Mouse (Mus musculus) neutrophil, adult 65 days (primary cell): ENCODE measurements around the gene Pou6f1. TPM values are rescaled to one million over a fixed set of nuclear protein-coding genes. Genes with fewer than 3 reads are reported as not detected.

ENCODE experiments used
- total RNA-seq: library from RNA; stranded (reverse); gene quantifications from 2 replicates; pipeline ENCODE4 v1.2.4, GENCODE M21; 2023

Pou6f1 gene
- total RNA-seq: 0.76 and 1.1 TPM in 2 replicates

DNA sequence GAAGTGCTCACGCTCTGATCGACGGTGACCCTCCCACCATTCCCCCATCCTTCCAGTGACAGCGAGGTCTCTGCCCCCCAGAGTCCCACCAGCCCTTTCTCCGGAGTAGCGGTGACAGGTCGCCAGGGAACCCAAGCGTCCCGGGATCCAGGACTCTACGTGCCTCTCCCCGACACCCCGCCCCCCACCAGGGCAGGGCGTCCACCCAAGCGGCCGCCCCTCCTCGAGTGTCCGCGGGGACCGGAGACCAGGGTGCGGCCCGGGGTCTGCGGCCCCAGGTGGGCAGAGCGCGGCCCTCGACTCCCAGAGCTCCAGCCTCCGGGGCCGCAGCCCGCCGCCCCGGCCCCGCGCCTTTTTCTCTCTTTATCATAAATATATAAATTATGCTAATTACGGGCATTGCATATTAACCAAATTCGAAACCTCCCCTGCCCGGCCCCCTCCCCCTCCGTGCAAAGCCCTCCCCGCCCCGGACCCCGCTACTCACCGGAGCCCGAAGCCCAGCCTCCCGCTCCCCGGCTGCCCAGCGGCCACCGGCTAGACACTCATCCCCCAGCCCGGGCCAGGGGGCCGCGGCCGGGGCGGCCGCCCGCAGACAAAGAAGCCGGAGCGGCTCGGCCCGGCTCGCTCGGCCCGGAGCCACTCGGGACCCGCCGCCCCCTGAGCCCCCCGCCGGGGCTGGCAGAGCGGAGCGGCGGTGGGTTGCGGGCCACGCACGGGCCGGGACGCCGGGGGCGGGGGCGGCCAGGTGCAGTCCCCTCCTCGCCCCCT, at the start of gene Pou6f1:
Gene Pou6f1 (minus strand): TSS at position 709 of the 771 bp plus-strand sequence.

GRCm38 (mm10) chr15:100636700-100637501, 37.1 kb upstream of the Pou6f1 start, which contains the start of gene Smagp:
Gene Smagp (minus strand): TSS chr15:100636940.

GRCm38 (mm10) chr15:100614996-100615824, 15.4 kb upstream of the Pou6f1 start, which contains the start of gene Dazap2:
Gene Dazap2 (plus strand): TSS chr15:100615349.

GRCm38 (mm10) chr15:100551326-100552307, 48.2 kb downstream of the Pou6f1 start, which contains the start of gene Tfcp2:
Gene Tfcp2 (minus strand): TSS chr15:100552008.

Other genes with a start within 250 kb of the Pou6f1 start
- not detected in 2 replicates for gene Methig1, start 246.8 kb downstream of the Pou6f1 start, total RNA-seq
- 0.70 and 1.5 TPM in 2 replicates for gene Mettl7a2, start 246.8 kb downstream of the Pou6f1 start, total RNA-seq
- gene Higd1c, start 235.4 kb downstream of the Pou6f1 start, total RNA-seq: not detected in 2 replicates
- not detected in 2 replicates for gene Gm5475, start 177.8 kb downstream of the Pou6f1 start, total RNA-seq
- 6.9 and 11.2 TPM in 2 replicates for gene Slc11a2, start 174.9 kb downstream of the Pou6f1 start, total RNA-seq
- 8.0 and 11.0 TPM in 2 replicates for gene Letmd1, start 131.0 kb downstream of the Pou6f1 start, total RNA-seq
- gene Csrnp2, start 104.5 kb downstream of the Pou6f1 start, total RNA-seq: 0.79 and 1.2 TPM in 2 replicates
- 1.4 and 2.0 TPM in 2 replicates for gene Tfcp2, start 48.0 kb downstream of the Pou6f1 start, total RNA-seq
- 477 and 549 TPM in 2 replicates for gene Dazap2, start 15.4 kb upstream of the Pou6f1 start, total RNA-seq
- gene Smagp, start 37.0 kb upstream of the Pou6f1 start, total RNA-seq: 1.5 TPM in 2 replicates
- gene Bin2, start 69.6 kb upstream of the Pou6f1 start, total RNA-seq: 217 and 248 TPM in 2 replicates
- gene Cela1, start 87.9 kb upstream of the Pou6f1 start, total RNA-seq: not detected in 2 replicates
- 8.6 and 15.0 TPM in 2 replicates for gene Galnt6, start 129.4 kb upstream of the Pou6f1 start, total RNA-seq
- 0.14 and 1.1 TPM in 2 replicates for gene Slc4a8, start 161.8 kb upstream of the Pou6f1 start, total RNA-seq